Mouse (Mus musculus) kidney, postnatal 4 days (tissue): ENCODE measurements around the gene Paics.

Source experiments
- DNase-seq, 2 experiments: peaks; one replicate each; pipeline ENCODE4 v3.0.0; 2021; ENCODE audit warnings: mixed read lengths in 2 of 2

Gene Paics

DNA sequence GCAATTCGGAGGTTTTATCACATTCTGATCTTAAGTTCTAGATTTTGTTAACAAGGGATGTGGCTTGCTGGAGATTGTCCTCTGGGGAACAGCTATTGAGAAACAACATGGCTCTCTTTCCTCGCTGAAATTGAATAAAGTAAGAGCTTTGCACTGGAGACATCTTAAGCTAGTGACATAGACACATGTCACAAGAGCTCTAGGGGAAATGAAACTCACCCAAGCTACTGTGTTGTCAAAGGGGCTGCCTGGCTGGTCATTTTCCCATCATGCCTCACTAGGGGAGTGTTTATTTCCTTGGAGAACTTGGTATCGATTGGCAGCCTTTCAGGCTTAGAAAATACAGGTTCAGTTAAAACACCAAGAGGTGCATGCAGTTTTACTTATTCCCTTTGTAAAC lies 62.1 kb downstream of the Paics start:
- no peak for DNase-seq

DNA sequence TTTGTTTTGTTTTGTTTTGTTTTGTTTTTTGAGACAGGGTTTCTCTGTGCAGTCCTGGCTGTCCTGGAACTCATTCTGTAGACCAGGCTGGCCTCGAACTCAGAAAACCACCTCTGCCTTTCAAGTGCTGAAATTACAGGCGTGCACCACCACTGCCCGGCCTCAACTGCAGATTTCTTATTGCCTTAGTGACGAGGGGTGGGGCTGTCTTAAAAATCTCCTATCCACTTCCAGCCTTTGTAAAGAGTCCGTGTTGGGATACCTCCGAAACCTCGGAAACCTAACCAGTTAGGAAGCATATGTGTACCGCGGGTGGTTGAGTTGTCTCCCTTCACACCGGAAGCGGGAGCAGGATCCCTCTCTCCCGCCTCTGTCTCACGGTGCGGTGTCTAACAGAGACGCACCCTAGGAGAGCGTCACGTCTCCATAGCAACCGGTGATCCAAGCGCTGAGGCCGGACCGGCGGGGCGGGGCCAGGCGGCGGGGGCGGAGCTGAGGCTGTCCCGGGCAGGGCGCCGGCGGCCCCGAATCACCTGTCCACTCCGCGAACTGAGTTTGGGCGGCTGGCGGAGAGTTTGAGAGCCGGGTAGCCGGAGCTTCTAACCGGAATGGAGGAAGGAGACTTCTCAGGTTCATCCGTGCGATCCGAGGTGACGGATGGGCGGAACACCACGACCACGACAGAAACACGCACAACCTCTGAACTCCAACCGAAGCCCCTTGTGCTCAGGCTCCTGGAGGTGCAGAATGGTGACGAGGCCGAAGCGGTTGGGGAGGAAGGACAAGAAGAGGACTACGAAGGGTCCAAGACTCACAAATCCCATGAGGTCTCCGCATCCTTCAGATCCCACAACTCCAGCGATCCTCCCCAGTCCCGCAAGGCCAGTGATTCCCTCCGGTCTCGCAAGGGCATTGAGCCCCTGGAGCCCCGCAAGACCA lies 64.7 kb downstream of the Paics start, which contains the start of gene Thegl:
Gene Thegl, plus strand, starts transcription at position 480 of the 939 bp plus-strand sequence.
- DNase-seq = peak; percentile 85 to 90
